22 mouse cellular contexts compared by ENCODE assay signal in genomic region chr6:94798545-94799211, GRCm38 (mm10).
"Had no signal": no experiment of that assay in that cellular context is flagged by ENCODE, and none has a peak within 500 bp of the region (broad histone marks: within the 10 kb centered on the region; RNA-seq: fewer than 3 reads in every experiment).

No protein-coding gene starts in this region.

- H3K4me2 ChIP-seq: liver, embryonic 15.5 days; lung, embryonic 15.5 days; midbrain, embryonic 12.5 days; neural tube, embryonic 13.5 days; neural tube, embryonic 15.5 days had no signal

- H3K4me1 ChIP-seq: liver, embryonic 15.5 days; lung, embryonic 15.5 days had no signal

- H3K36me3 ChIP-seq: liver, embryonic 15.5 days; lung, embryonic 15.5 days; midbrain, embryonic 10.5 days; midbrain, embryonic 12.5 days; neural tube, embryonic 13.5 days; neural tube, embryonic 15.5 days had no signal

- ATAC-seq: liver, postnatal 0 days; lung, postnatal 0 days; midbrain, embryonic 16.5 days had no signal

- H3K27me3 ChIP-seq: liver, embryonic 15.5 days; lung, embryonic 15.5 days; midbrain, embryonic 12.5 days; neural tube, embryonic 13.5 days; neural tube, embryonic 15.5 days had no signal

- H3K27ac ChIP-seq: liver, embryonic 15.5 days; lung, embryonic 15.5 days; midbrain, embryonic 12.5 days; neural tube, embryonic 13.5 days; neural tube, embryonic 15.5 days had no signal

- H3K4me3 ChIP-seq: liver, embryonic 15.5 days; lung, embryonic 15.5 days; midbrain, embryonic 10.5 days; midbrain, embryonic 12.5 days; myocyte; neural tube, embryonic 13.5 days; neural tube, embryonic 15.5 days had no signal

- DNase-seq: liver, postnatal 0 days; lung, adult 2 months; lung, postnatal 14 days; lung, postnatal 36 days; midbrain, embryonic 14.5 days; retina, postnatal 1 day; right cerebral cortex, adult 18-20 months; right cerebral cortex, postnatal 25 days; right cerebral cortex, postnatal 4 days; spleen, adult 18-20 months; thymus, adult 18-20 months; thymus, postnatal 25 days; thymus, postnatal 4 days had no signal

- H3K9ac ChIP-seq: liver, embryonic 15.5 days; liver, postnatal 0 days; lung, embryonic 15.5 days; midbrain, embryonic 12.5 days; neural tube, embryonic 13.5 days; neural tube, embryonic 15.5 days had no signal

- H3K9me3 ChIP-seq: liver, embryonic 15.5 days; lung, embryonic 15.5 days; neural tube, embryonic 13.5 days; neural tube, embryonic 15.5 days had no signal
